Mouse (Mus musculus) midbrain, embryonic 11.5 days (tissue): ENCODE results near the gene Plscr3. TPM values are rescaled to one million over a fixed set of nuclear protein-coding genes. Genes with fewer than 3 reads are reported as not detected.

Experiments used
- ATAC-seq: fragments of 200-750 bp; cut with Nextera tagmentation; 2 replicates; pipeline ENCODE4 v1.8.0; 2017; ENCODE audit warnings: moderate TSS enrichment, moderate library complexity; ENCODE audit not compliant: low FRiP score
- DNase-seq: peaks from one replicate; pipeline ENCODE4 v3.0.0; 2015; ENCODE audit warnings: low spot score; ENCODE audit errors: missing footprints
- H3K27ac ChIP-seq: fragments of 300-500 bp; sonication (generic); 2 replicates; pipeline ENCODE4 v1.5.1; 2014; ENCODE audit warnings: low read depth, low read length
- H3K27me3 ChIP-seq: fragments of 300-500 bp; sonication (generic); 2 replicates; pipeline ENCODE4 v1.6.1; 2014; ENCODE audit warnings: mild to moderate bottlenecking, low read length, moderate library complexity, mixed read lengths; ENCODE audit not compliant: control insufficient read depth, insufficient read depth
- H3K36me3 ChIP-seq: fragments of 300-500 bp; sonication (generic); 2 replicates; pipeline ENCODE4 v1.6.1; 2014; ENCODE audit warnings: mild to moderate bottlenecking, low read length, moderate library complexity, mixed read lengths; ENCODE audit not compliant: control insufficient read depth, insufficient read depth
- H3K4me1 ChIP-seq: fragments of 300-500 bp; sonication (generic); 2 replicates; pipeline ENCODE4 v1.6.1; 2014; ENCODE audit warnings: low read length; ENCODE audit not compliant: control insufficient read depth, insufficient read depth
- H3K4me2 ChIP-seq: fragments of 300-500 bp; sonication (generic); 2 replicates; pipeline ENCODE4 v1.6.1; 2014; ENCODE audit warnings: mild to moderate bottlenecking, moderate library complexity
- H3K4me3 ChIP-seq: fragments of 300-500 bp; sonication (generic); 2 replicates; pipeline ENCODE4 v1.5.1; 2014; ENCODE audit warnings: low read depth, low read length
- H3K9ac ChIP-seq: fragments of 300-500 bp; sonication (generic); 2 replicates; pipeline ENCODE4 v1.6.1; 2014; ENCODE audit warnings: low read length
- H3K9me3 ChIP-seq: fragments of 300-500 bp; sonication (generic); 2 replicates; pipeline ENCODE4 v1.6.1; 2016; ENCODE audit warnings: low read length; ENCODE audit not compliant: control insufficient read depth
- WGBS: fragments of 180-500 bp; shearing (Covaris S2); extraction: QIAGEN DNeasy Blood & Tissue Kit; methylation state at CpG from one replicate; pipeline ENCODE4 v1.1.7; 2014; 5-methylcytosine and 5-hydroxymethylcytosine counted together
- polyA plus RNA-seq: library from polyadenylated mRNA; unstranded; fragments of >200 nt; fragmentation: Nextera tagmentation; extraction: Ambion mirVana; gene quantifications from 2 replicates; pipeline ENCODE4 v1.2.1, GENCODE M21; 2014

Plscr3 gene
- polyA plus RNA-seq, 1 experiment from 2014 or later = 65.3 TPM

- no peak for DNase-seq
- no peak overlapping the region for H3K27ac ChIP-seq
- no peaks in the 10 kb centered on the region for H3K4me1 ChIP-seq
- H3K36me3 ChIP-seq = no peaks in the 10 kb centered on the region
- H3K4me3 ChIP-seq = no peak overlapping the region
- ATAC-seq = no peak
- H3K27me3 ChIP-seq = no peaks in the 10 kb centered on the region
- H3K4me2 ChIP-seq = no peak overlapping the region
- WGBS = 82% methylated on average over 2 of the region's 2 CpGs
- H3K9ac ChIP-seq = no peak overlapping the region
- H3K9me3 ChIP-seq = no peaks in the 10 kb centered on the region
Observed at GRCm38 (mm10) chr11:69870289-69871069, 24.3 kb downstream of the Plscr3 start.

GRCm38 (mm10) chr11:69871822-69872221 lies 25.6 kb downstream of the Plscr3 start:
- ATAC-seq = no peak
- no peak for DNase-seq
- no peak overlapping the region for H3K4me3 ChIP-seq
- no peaks in the 10 kb centered on the region for H3K36me3 ChIP-seq
- no peak overlapping the region for H3K9ac ChIP-seq
- 95% methylated on average over 7 of the region's 7 CpGs for WGBS
- no peak overlapping the region for H3K27ac ChIP-seq
- no peaks in the 10 kb centered on the region for H3K27me3 ChIP-seq
- H3K9me3 ChIP-seq = no peaks in the 10 kb centered on the region
- H3K4me2 ChIP-seq = no peak overlapping the region
- H3K4me1 ChIP-seq = peaks cover under 1% of the 10 kb centered on the region; the same call in 1 of the 2 replicates

- peaks cover 6% of the 10 kb centered on the region; the same call in 1 of the 2 replicates for H3K4me1 ChIP-seq
- H3K9me3 ChIP-seq = no peaks in the 10 kb centered on the region
- no peaks in the 10 kb centered on the region for H3K36me3 ChIP-seq
- H3K9ac ChIP-seq = no peak overlapping the region
- ATAC-seq (no peak), DNase-seq (no peak)
- H3K4me2 ChIP-seq = no peak overlapping the region
- no peak overlapping the region for H3K4me3 ChIP-seq
- H3K27me3 ChIP-seq = no peaks in the 10 kb centered on the region
- WGBS = 79% methylated on average over 4 of the region's 4 CpGs
- H3K27ac ChIP-seq = no peak overlapping the region
Observed at GRCm38 (mm10) chr11:69872451-69872850, 26.3 kb downstream of the Plscr3 start.

- Histone ChIP-seq H3K27me3 (no peaks in the 10 kb centered on the region; the same call in 1 of the 2 replicates), H3K36me3 (no peaks in the 10 kb centered on the region), H3K9me3 (no peaks in the 10 kb centered on the region), H3K9ac (no peak overlapping the region; the same call in 1 of the 2 replicates), H3K4me1 (peaks cover 16% of the 10 kb centered on the region), H3K4me2 (no peak overlapping the region), H3K27ac (no peak overlapping the region), H3K4me3 (no peak overlapping the region)
- WGBS = 68% methylated on average over 7 of the region's 7 CpGs
- no peak for DNase-seq
- ATAC-seq = no peak
Observed at GRCm38 (mm10) chr11:69876186-69876585, 30.0 kb downstream of the Plscr3 start.

GRCm38 (mm10) chr11:69876867-69877266 lies 30.7 kb downstream of the Plscr3 start:
- ATAC-seq (peak; percentile 38; the same call in 1 of the 2 replicates), DNase-seq (peak; percentile 96)
- peak overlapping the region; percentile 12 for H3K4me2 ChIP-seq
- 2% methylated on average over 12 of the region's 12 CpGs for WGBS
- peaks cover 19% of the 10 kb centered on the region for H3K4me1 ChIP-seq
- peaks cover 2% of the 10 kb centered on the region; the same call in 1 of the 2 replicates for H3K27me3 ChIP-seq
- H3K27ac ChIP-seq = no peak overlapping the region; the same call in 1 of the 2 replicates
- H3K36me3 ChIP-seq = no peaks in the 10 kb centered on the region
- H3K4me3 ChIP-seq = no peak overlapping the region
- H3K9ac ChIP-seq = no peak overlapping the region
- H3K9me3 ChIP-seq = no peaks in the 10 kb centered on the region

- H3K27ac ChIP-seq = no peak within 1 kb of the TSS; the same call in 1 of the 2 replicates
- H3K4me2 ChIP-seq = peak within 1 kb of the TSS; percentile 12
- no peak for DNase-seq
- H3K9me3 ChIP-seq = no peaks in the 10 kb centered on the region
- H3K4me1 ChIP-seq = peaks cover 19% of the 10 kb centered on the region
- no peak within 1 kb of the TSS; the same call in 1 of the 2 replicates for H3K9ac ChIP-seq
- H3K4me3 ChIP-seq = no peak within 1 kb of the TSS
- H3K27me3 ChIP-seq = peaks cover 3% of the 10 kb centered on the region; the same call in 1 of the 2 replicates
- no peaks in the 10 kb centered on the region for H3K36me3 ChIP-seq
- ATAC-seq = no peak
- 89% methylated on average over 11 of the region's 11 CpGs for WGBS
Observed at GRCm38 (mm10) chr11:69877878-69878277, 31.7 kb downstream of the Plscr3 start, which contains the start of gene Tmem95. Gene Tmem95 (minus strand): TSS chr11:69878018.

GRCm38 (mm10) chr11:69878399-69878798 lies 32.2 kb downstream of the Plscr3 start:
- H3K4me1 ChIP-seq = peaks cover 19% of the 10 kb centered on the region
- no peak for ATAC-seq
- no peak for DNase-seq
- H3K9me3 ChIP-seq = no peaks in the 10 kb centered on the region
- H3K36me3 ChIP-seq = no peaks in the 10 kb centered on the region
- no peak overlapping the region for H3K9ac ChIP-seq
- WGBS = 60% methylated on average over 3 of the region's 3 CpGs
- H3K27ac ChIP-seq = no peak overlapping the region
- peaks cover 3% of the 10 kb centered on the region; the same call in 1 of the 2 replicates for H3K27me3 ChIP-seq
- H3K4me2 ChIP-seq = 0 out of 2 replicates have a peak overlapping the region, but pooled peaks have one; percentile 6
- H3K4me3 ChIP-seq = no peak overlapping the region

- Histone ChIP-seq H3K4me2 (no peak overlapping the region; the same call in 1 of the 2 replicates), H3K27ac (no peak overlapping the region), H3K36me3 (no peaks in the 10 kb centered on the region), H3K27me3 (peaks cover 3% of the 10 kb centered on the region; the same call in 1 of the 2 replicates), H3K9me3 (no peaks in the 10 kb centered on the region), H3K9ac (no peak overlapping the region), H3K4me3 (no peak overlapping the region), H3K4me1 (peaks cover 19% of the 10 kb centered on the region)
- ATAC-seq (no peak), DNase-seq (no peak)
- 87% methylated on average over 6 of the region's 6 CpGs for WGBS
Observed at GRCm38 (mm10) chr11:69878952-69879351, 32.8 kb downstream of the Plscr3 start.

GRCm38 (mm10) chr11:69879711-69880110 lies 33.5 kb downstream of the Plscr3 start:
- Histone ChIP-seq H3K4me3 (peak overlapping the region; percentile 43; the same call in 1 of the 2 replicates), H3K9me3 (no peaks in the 10 kb centered on the region), H3K27me3 (peaks cover 3% of the 10 kb centered on the region; the same call in 1 of the 2 replicates), H3K4me2 (peak overlapping the region; percentile 58), H3K27ac (no peak overlapping the region), H3K36me3 (no peaks in the 10 kb centered on the region), H3K4me1 (peaks cover 19% of the 10 kb centered on the region), H3K9ac (no peak overlapping the region)
- WGBS = 64% methylated on average over 15 of the region's 15 CpGs
- ATAC-seq = no peak
- no peak for DNase-seq
